Mouse (Mus musculus): ENCODE results near the gene Prkce. TPM values are rescaled to one million over a fixed set of nuclear protein-coding genes. Genes with fewer than 3 reads are reported as not detected.

The Prkce gene
- polyA plus RNA-seq, 1 experiment from 2014 or later: 5.3 TPM

DNA sequence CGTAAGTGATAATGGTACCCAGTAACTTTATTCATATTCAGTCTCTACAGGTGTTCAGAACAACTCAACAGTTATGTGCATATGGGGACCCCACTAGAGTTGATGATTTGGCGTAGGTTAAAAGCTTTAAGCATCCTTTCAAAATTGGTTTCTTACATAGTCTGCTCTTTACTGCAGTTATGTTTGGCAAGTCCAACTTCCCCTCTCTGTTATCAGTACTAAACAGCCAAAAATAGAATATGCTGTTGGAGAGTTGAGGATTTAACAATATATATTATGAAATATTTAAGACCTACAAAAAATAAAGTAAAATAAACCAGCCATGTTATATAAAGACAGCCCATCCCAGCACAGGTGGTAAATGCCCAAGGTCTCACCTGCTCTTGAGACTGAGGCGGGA, 187.3 kb downstream of the Prkce start:
- ATAC-seq (ENCODE audit: low FRiP score, low read depth): no peak
- H3K9ac ChIP-seq (replicated peaks): no peak overlapping the region
- no peaks in the 10 kb centered on the region for H3K27me3 ChIP-seq
- no peak overlapping the region for H3K27ac ChIP-seq (replicated peaks)
- H3K9me3 ChIP-seq: no peaks in the 10 kb centered on the region
- 0 out of 2 replicates have a peak, but pooled peaks cover 3% of the 10 kb centered on the region for H3K4me1 ChIP-seq
- no peaks in the 10 kb centered on the region for H3K36me3 ChIP-seq
- H3K4me3 ChIP-seq: no peak overlapping the region
- no peak overlapping the region for H3K4me2 ChIP-seq (replicated peaks)
- WGBS: 93% methylated on average over 3 of the region's 3 CpGs

DNA sequence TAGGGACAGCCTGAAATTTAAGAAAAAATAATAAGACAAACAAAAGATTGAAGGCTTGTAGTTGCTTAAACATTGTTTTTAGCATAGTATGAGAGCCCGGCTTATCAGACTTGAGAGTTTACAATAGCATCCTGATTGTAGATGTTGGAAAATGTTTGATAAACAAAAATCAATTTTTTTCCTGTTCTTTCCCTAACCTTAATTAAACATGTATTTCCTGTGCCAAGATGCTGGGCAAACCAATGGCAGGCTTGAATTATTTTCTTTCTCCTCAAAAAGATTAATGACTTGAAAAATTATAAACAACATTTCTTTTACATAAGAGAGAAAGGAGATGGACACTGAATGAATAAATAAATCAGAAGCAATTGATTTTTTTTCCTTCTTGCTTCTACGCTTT, 187.7 kb downstream of the Prkce start:
- no peaks in the 10 kb centered on the region for H3K27me3 ChIP-seq
- no peak overlapping the region for H3K4me2 ChIP-seq (replicated peaks)
- no peak for ATAC-seq (ENCODE audit: low FRiP score, low read depth)
- H3K9ac ChIP-seq (replicated peaks): no peak overlapping the region
- H3K9me3 ChIP-seq: no peaks in the 10 kb centered on the region
- no peak overlapping the region for H3K4me3 ChIP-seq
- WGBS: 91% methylated on average over 2 of the region's 2 CpGs
- no peaks in the 10 kb centered on the region for H3K36me3 ChIP-seq
- no peak overlapping the region for H3K27ac ChIP-seq (replicated peaks)
- 0 out of 2 replicates have a peak, but pooled peaks cover 3% of the 10 kb centered on the region for H3K4me1 ChIP-seq

- no peak overlapping the region for H3K9ac ChIP-seq (replicated peaks)
- WGBS: 60% methylated on average over 7 of the region's 7 CpGs
- no peak for ATAC-seq (ENCODE audit: low FRiP score, low read depth)
- no peaks in the 10 kb centered on the region for H3K36me3 ChIP-seq
- no peaks in the 10 kb centered on the region for H3K9me3 ChIP-seq
- H3K4me2 ChIP-seq (replicated peaks): no peak overlapping the region
- H3K4me1 ChIP-seq: 0 out of 2 replicates have a peak, but pooled peaks cover 3% of the 10 kb centered on the region
- no peaks in the 10 kb centered on the region for H3K27me3 ChIP-seq
- H3K27ac ChIP-seq (replicated peaks): no peak overlapping the region
- no peak overlapping the region for H3K4me3 ChIP-seq
These were observed 188.3 kb downstream of the Prkce start for GRCm38 (mm10) chr17:86355772-86356451.

DNA sequence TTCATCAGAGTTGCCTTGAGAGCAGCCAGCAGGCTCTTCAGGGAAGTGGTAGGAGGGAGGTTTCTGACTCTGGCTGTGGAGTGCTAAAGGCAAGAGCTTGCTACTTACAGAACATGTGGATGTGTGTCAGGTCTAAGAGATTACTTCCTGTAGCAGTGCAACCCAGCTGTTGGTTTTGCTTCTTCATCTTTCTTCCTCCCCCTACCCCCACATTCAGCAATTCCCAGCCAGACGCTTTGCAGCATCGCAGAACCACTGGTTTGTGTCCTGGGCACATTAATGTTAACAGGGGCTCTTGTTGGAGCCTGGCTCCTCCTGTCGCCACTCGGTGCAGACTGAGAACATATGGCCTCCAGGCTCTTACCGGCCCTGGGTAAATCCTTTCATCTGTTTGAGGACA, 190.8 kb downstream of the Prkce start:
- H3K4me3 ChIP-seq: no peak overlapping the region
- no peaks in the 10 kb centered on the region for H3K27me3 ChIP-seq
- no peak overlapping the region for H3K9ac ChIP-seq (replicated peaks)
- H3K27ac ChIP-seq (replicated peaks): no peak overlapping the region
- no peak overlapping the region for H3K4me2 ChIP-seq (replicated peaks)
- 67% methylated on average over 5 of the region's 5 CpGs for WGBS
- H3K9me3 ChIP-seq: no peaks in the 10 kb centered on the region
- H3K36me3 ChIP-seq: no peaks in the 10 kb centered on the region
- ATAC-seq (ENCODE audit: low FRiP score, low read depth): no peak
- 0 out of 2 replicates have a peak, but pooled peaks cover 3% of the 10 kb centered on the region for H3K4me1 ChIP-seq

DNA sequence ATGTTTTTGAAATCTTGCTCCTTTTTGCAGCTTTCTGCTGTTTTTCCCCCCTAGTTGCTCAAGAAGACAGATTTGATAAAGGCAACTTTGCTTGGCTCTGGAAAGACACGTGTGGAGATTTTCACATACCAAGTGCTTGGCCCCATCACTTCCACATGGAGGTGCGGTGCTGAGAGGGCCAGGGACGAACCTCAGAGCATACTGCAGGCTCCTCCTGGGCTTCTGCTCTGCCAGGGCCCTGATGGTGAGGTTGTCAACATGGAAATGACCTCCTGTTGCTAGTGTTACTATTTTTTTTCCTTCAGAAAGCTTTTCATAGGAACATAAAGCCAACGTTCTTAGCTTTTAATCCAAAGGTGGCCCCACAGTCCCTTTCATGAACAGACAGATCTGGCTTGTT, 191.3 kb downstream of the Prkce start:
- ATAC-seq (ENCODE audit: low FRiP score, low read depth): no peak
- H3K4me2 ChIP-seq (replicated peaks): no peak overlapping the region
- no peaks in the 10 kb centered on the region for H3K9me3 ChIP-seq
- H3K27me3 ChIP-seq: no peaks in the 10 kb centered on the region
- no peak overlapping the region for H3K4me3 ChIP-seq
- WGBS: 69% methylated on average over 4 of the region's 4 CpGs
- no peak overlapping the region for H3K27ac ChIP-seq (replicated peaks)
- 0 out of 2 replicates have a peak, but pooled peaks cover 3% of the 10 kb centered on the region for H3K4me1 ChIP-seq
- no peak overlapping the region for H3K9ac ChIP-seq (replicated peaks)
- no peaks in the 10 kb centered on the region for H3K36me3 ChIP-seq

GRCm38 (mm10) chr17:86360849-86361248, 193.3 kb downstream of the Prkce start:
- no peak overlapping the region for H3K4me3 ChIP-seq
- 92% methylated on average over 3 of the region's 3 CpGs for WGBS
- 0 out of 2 replicates have a peak, but pooled peaks cover 3% of the 10 kb centered on the region for H3K4me1 ChIP-seq
- H3K27ac ChIP-seq (replicated peaks): no peak overlapping the region
- H3K27me3 ChIP-seq: no peaks in the 10 kb centered on the region
- no peak for ATAC-seq (ENCODE audit: low FRiP score, low read depth)
- H3K36me3 ChIP-seq: no peaks in the 10 kb centered on the region
- H3K9ac ChIP-seq (replicated peaks): no peak overlapping the region
- H3K4me2 ChIP-seq (replicated peaks): no peak overlapping the region
- H3K9me3 ChIP-seq: no peaks in the 10 kb centered on the region

- WGBS: 75% methylated on average over 5 of the region's 5 CpGs
- ATAC-seq (ENCODE audit: low FRiP score, low read depth): no peak
These were observed 195.8 kb downstream of the Prkce start for GRCm38 (mm10) chr17:86363356-86363755.

DNA sequence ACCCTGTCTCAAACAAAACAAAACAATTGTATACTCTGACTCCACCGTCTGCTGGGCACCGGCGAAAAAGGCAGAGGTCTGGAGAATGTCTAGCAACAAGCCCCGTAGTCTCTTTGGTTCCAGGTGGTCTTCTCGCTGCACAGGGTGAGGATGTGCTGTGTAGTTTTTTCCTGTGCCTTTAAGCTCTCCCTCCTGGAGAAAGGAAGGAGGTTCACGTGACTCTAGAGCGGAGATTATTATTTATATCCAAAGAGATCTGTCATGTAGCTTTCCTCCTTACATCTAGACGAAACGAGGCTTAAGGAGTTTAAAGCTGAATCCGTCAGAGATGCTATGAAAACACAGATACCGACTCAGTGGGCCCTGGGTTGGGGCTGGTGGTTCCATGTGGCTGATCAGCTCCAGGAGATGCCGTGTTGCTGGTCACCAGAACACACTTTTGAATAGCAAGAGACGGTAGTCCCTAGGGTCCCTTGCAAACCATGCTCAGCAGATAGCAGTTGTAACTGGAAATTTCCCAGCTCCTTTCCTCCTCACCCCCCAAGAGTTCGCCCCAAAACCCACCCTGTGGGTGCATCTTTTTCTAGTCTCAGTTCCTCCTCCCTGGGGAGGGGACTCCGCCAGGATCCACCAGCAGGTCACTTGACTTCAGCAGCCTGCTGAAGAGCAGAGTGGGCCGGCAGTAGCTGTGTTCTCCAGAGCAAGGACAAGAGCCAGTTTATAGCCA, 196.9 kb downstream of the Prkce start:
- H3K4me1 ChIP-seq: no peaks in the 10 kb centered on the region
- ATAC-seq (ENCODE audit: low FRiP score, low read depth): no peak
- 86% methylated on average over 16 of the region's 16 CpGs for WGBS
- no peaks in the 10 kb centered on the region for H3K27me3 ChIP-seq
- H3K9me3 ChIP-seq: no peaks in the 10 kb centered on the region
- no peak overlapping the region for H3K4me3 ChIP-seq
- no peaks in the 10 kb centered on the region for H3K36me3 ChIP-seq
- no peak overlapping the region for H3K4me2 ChIP-seq (replicated peaks)
- H3K9ac ChIP-seq (replicated peaks): no peak overlapping the region
- no peak overlapping the region for H3K27ac ChIP-seq (replicated peaks)

More at GRCm38 (mm10) chr17:86363356-86363755, 195.8 kb downstream of the Prkce start:
- Histone ChIP-seq H3K4me2 (replicated peaks) (no peak overlapping the region), H3K27me3 (no peaks in the 10 kb centered on the region), H3K9me3 (no peaks in the 10 kb centered on the region), H3K9ac (replicated peaks) (no peak overlapping the region), H3K4me1 (0 out of 2 replicates have a peak, but pooled peaks cover 3% of the 10 kb centered on the region), H3K4me3 (no peak overlapping the region), H3K27ac (replicated peaks) (no peak overlapping the region), H3K36me3 (no peaks in the 10 kb centered on the region)

DNA sequence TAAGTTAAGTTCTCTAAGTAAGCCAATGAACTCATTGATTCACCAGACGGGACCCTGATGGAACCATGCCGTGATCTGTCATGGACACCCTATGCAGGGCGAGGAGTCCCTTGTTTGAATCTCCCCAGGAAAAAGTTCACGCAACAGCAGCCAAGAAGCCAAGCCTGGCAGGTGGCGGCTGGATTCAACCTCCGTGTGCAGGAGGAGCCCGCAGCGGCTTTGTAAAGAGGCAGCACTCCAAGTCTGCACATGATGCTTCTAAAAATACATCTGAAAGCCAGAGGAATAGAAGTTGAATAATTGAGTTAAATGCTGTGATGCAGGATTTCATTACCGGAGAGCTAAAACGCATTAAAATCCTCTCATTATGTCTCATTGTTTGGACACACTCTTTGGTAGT, 199.3 kb downstream of the Prkce start:
- H3K9ac ChIP-seq (replicated peaks): no peak overlapping the region
- H3K27me3 ChIP-seq: no peaks in the 10 kb centered on the region
- WGBS: 82% methylated on average over 10 of the region's 10 CpGs
- H3K36me3 ChIP-seq: no peaks in the 10 kb centered on the region
- no peak overlapping the region for H3K4me3 ChIP-seq
- peaks cover 9% of the 10 kb centered on the region for H3K4me1 ChIP-seq
- H3K4me2 ChIP-seq (replicated peaks): no peak overlapping the region
- no peaks in the 10 kb centered on the region for H3K9me3 ChIP-seq
- no peak overlapping the region for H3K27ac ChIP-seq (replicated peaks)
- ATAC-seq (ENCODE audit: low FRiP score, low read depth): no peak

GRCm38 (mm10) chr17:86367676-86368075, 200.1 kb downstream of the Prkce start:
- 55% methylated on average over 7 of the region's 7 CpGs for WGBS
- Histone ChIP-seq H3K27me3 (no peaks in the 10 kb centered on the region), H3K27ac (replicated peaks) (no peak overlapping the region), H3K4me2 (replicated peaks) (no peak overlapping the region), H3K9me3 (no peaks in the 10 kb centered on the region), H3K4me1 (peaks cover 9% of the 10 kb centered on the region), H3K36me3 (no peaks in the 10 kb centered on the region), H3K4me3 (no peak overlapping the region), H3K9ac (replicated peaks) (no peak overlapping the region)
- ATAC-seq (ENCODE audit: low FRiP score, low read depth): no peak

DNA sequence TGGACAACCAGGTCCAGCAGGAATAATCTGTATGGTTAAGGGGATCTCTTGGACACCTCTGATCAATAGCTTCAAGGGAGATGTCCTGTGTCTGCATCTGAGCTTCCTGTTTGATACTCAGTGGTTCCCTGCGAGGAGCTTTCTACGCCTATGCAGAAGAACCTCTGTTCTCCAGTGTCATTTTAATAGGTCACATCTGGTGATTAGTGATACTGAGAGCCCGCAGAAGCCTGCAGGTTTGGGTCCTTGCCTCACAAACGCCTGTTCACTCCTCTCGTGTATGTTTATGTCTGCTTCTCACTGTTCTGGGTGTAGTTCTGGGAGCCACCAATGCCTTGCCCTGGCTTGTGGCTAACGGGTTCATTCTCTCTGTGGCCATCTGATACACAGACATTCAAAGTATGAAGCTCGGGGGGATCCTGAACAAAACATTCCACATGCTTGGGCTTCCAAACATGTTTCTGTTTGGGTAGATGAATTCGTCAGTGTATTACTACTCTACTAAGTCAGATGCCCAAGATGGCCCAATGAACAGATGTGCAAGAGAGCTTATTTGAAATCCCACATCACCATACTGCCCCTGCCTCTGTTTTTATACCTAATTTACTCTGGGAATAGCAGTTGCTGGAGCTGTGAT, 202.6 kb downstream of the Prkce start:
- Histone ChIP-seq H3K27ac (replicated peaks) (no peak overlapping the region), H3K4me1 (peaks cover 9% of the 10 kb centered on the region), H3K9ac (replicated peaks) (no peak overlapping the region), H3K36me3 (no peaks in the 10 kb centered on the region), H3K4me2 (replicated peaks) (no peak overlapping the region), H3K9me3 (no peaks in the 10 kb centered on the region), H3K4me3 (no peak overlapping the region), H3K27me3 (no peaks in the 10 kb centered on the region)
- ATAC-seq (ENCODE audit: low FRiP score, low read depth): no peak
- 82% methylated on average over 8 of the region's 8 CpGs for WGBS

DNA sequence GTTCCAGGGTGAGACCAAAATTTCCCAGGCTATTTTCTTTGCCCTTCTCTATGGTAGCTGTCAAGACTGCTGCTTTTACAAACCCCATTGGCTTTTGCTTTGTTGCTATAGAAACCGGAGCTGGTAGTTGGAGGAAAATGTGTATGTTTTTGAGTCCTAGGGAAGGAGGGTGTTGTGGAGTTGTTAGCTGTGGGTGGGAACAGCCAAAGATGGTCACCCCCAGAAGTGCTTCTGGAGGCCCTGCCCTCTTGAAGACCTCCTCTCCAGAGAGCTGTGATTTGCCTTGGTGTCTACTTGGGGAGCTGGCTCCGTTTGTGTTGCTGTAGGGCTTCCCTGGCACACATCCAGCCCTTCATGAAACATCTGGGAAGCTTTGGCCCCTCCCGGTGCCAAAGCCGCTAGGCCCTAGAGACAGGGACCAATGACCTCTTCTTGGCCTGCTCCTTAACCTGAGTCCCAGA, 203.5 kb downstream of the Prkce start:
- Histone ChIP-seq H3K27ac (replicated peaks) (no peak overlapping the region), H3K9ac (replicated peaks) (no peak overlapping the region), H3K4me3 (no peak overlapping the region), H3K4me1 (peaks cover 9% of the 10 kb centered on the region), H3K27me3 (no peaks in the 10 kb centered on the region), H3K9me3 (no peaks in the 10 kb centered on the region), H3K36me3 (no peaks in the 10 kb centered on the region), H3K4me2 (replicated peaks) (no peak overlapping the region)
- WGBS: 78% methylated on average over 4 of the region's 4 CpGs
- no peak for ATAC-seq (ENCODE audit: low FRiP score, low read depth)

Data from midbrain, embryonic 12.5 days (tissue).